Mouse (Mus musculus) G1E (cell line): ENCODE results near the gene E130116L18Rik.

Experiments used
- CTCF ChIP-seq: IDR thresholded peaks from 2 replicates; pipeline ENCODE4 v1.5.1; 2012; ENCODE audit warnings: low read depth, low read length, inconsistent platforms, mixed read lengths
- GATA1 ChIP-seq: IDR thresholded peaks from 2 replicates; pipeline ENCODE4 v1.6.1; 2012; ENCODE audit warnings: borderline replicate concordance, low read length, inconsistent platforms, mixed read lengths
- POLR2AphosphoS5 ChIP-seq: IDR thresholded peaks from 2 replicates; pipeline ENCODE4 v1.6.1; 2012; ENCODE audit warnings: low read depth, low read length, inconsistent platforms; ENCODE audit not compliant: insufficient replicate concordance
- TAL1 ChIP-seq: conservative IDR thresholded peaks from 2 replicates; pipeline ENCODE4 v1.6.1; 2012; ENCODE audit warnings: low read depth, low read length, inconsistent platforms, mixed read lengths

DNA sequence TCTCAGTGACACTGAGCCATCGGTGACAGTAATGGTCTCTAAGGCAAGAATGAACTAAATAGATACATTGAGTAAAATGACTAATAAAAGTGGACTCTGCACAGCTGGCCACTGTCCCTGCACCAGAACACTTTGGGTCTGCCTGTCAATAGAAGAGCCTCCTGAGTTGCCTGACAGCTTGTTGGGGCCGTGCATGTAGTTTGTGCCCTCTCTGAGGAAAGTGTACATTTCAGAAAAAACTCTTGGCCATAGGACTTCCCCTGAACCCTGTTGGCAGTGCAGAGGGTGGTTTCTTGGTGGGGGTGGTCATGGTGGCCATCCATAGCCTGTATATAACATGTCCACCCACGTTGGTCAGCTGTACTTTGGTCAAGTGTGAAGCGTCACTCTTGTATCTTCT is 31.5 kb upstream of the E130116L18Rik start:
- no peak for TF ChIP-seq GATA1
- TF ChIP-seq CTCF, result no peak
- no peak for TF ChIP-seq TAL1
- TF ChIP-seq POLR2AphosphoS5, result no peak
